Mouse (Mus musculus) limb, embryonic 11.5 days (tissue): ENCODE data around the gene Zfr2. TPM values are rescaled to one million over a fixed set of nuclear protein-coding genes. Genes with fewer than 3 reads are reported as not detected.
A peak's percentile ranks its signal among the peaks of the same experiment; 100 is the strongest.

Experiments used
- ATAC-seq: fragments of 200-750 bp; cut with Nextera tagmentation; 2 replicates; pipeline ENCODE4 v1.8.0; 2017; ENCODE audit warnings: low read depth; ENCODE audit not compliant: insufficient number of reproducible peaks, low FRiP score, low TSS enrichment
- DNase-seq: peaks from one replicate; pipeline ENCODE4 v3.0.0-alpha.2; 2015; ENCODE audit warnings: low spot score
- H3K27ac ChIP-seq: fragments of 300-500 bp; sonication (generic); replicated peaks from 2 replicates; pipeline ENCODE4 v1.5.1; 2014; ENCODE audit warnings: low read depth, mild to moderate bottlenecking, low read length
- H3K27me3 ChIP-seq: fragments of 300-500 bp; sonication (generic); 2 replicates; pipeline ENCODE4 v1.6.1; 2014; ENCODE audit warnings: mild to moderate bottlenecking, low read length, mixed read lengths; ENCODE audit not compliant: control insufficient read depth, insufficient read depth
- H3K36me3 ChIP-seq: fragments of 300-500 bp; sonication (generic); 2 replicates; pipeline ENCODE4 v1.6.1; 2014; ENCODE audit warnings: mild to moderate bottlenecking, low read length, moderate library complexity, mixed read lengths; ENCODE audit not compliant: control insufficient read depth, insufficient read depth
- H3K4me1 ChIP-seq: fragments of 300-500 bp; sonication (generic); 2 replicates; pipeline ENCODE4 v1.6.1; 2014; ENCODE audit warnings: low read length, mixed read lengths; ENCODE audit not compliant: control insufficient read depth, insufficient read depth
- H3K4me2 ChIP-seq: fragments of 300-500 bp; sonication (generic); 2 replicates; pipeline ENCODE4 v1.6.1; 2014; ENCODE audit warnings: low read depth, mild to moderate bottlenecking, moderate library complexity; ENCODE audit not compliant: severe bottlenecking
- H3K4me3 ChIP-seq: fragments of 300-500 bp; sonication (generic); 2 replicates; pipeline ENCODE4 v1.5.1; 2014; ENCODE audit warnings: low read depth, low read length
- H3K9ac ChIP-seq: fragments of 300-500 bp; sonication (generic); 2 replicates; pipeline ENCODE4 v1.6.1; 2014; ENCODE audit warnings: mild to moderate bottlenecking, low read length
- H3K9me3 ChIP-seq: fragments of 300-500 bp; sonication (generic); 2 replicates; pipeline ENCODE4 v1.6.1; 2016; ENCODE audit warnings: low read length; ENCODE audit not compliant: control insufficient read depth
- WGBS: fragments of 180-500 bp; shearing (Covaris S2); extraction: QIAGEN DNeasy Blood & Tissue Kit; methylation state at CpG from one replicate; pipeline ENCODE4 v1.1.7; 2014; 5-methylcytosine and 5-hydroxymethylcytosine counted together
- polyA plus RNA-seq: library from polyadenylated mRNA; unstranded; fragments of >200 nt; fragmentation: Nextera tagmentation; extraction: Ambion mirVana; gene quantifications from 2 replicates; pipeline ENCODE4 v1.2.1, GENCODE M21; 2014

The Zfr2 gene
- polyA plus RNA-seq, 1 experiment from 2014 or later, result 3.4 TPM

- Histone ChIP-seq H3K9ac (no peak overlapping the region), H3K36me3 (no peaks in the 10 kb centered on the region), H3K4me2 (no peak overlapping the region), H3K27ac (no peak overlapping the region), H3K27me3 (peaks cover 15% of the 10 kb centered on the region), H3K9me3 (no peaks in the 10 kb centered on the region), H3K4me1 (peaks cover under 1% of the 10 kb centered on the region), H3K4me3 (no peak overlapping the region)
- DNase-seq, result no peak
- no peak for ATAC-seq
- 85% methylated on average over 2 of the region's 2 CpGs for WGBS
These were observed 14.8 kb downstream of the Zfr2 start for GRCm38 (mm10) chr10:81247804-81248203.

- H3K36me3 ChIP-seq, result no peaks in the 10 kb centered on the region
- H3K9me3 ChIP-seq, result no peaks in the 10 kb centered on the region
- 82% methylated on average over 8 of the region's 8 CpGs for WGBS
- no peak overlapping the region for H3K9ac ChIP-seq
- no peak overlapping the region for H3K27ac ChIP-seq
- DNase-seq (no peak), ATAC-seq (no peak)
- no peak overlapping the region for H3K4me2 ChIP-seq
- peaks cover 6% of the 10 kb centered on the region for H3K4me1 ChIP-seq
- H3K27me3 ChIP-seq, result peaks cover 26% of the 10 kb centered on the region
- no peak overlapping the region for H3K4me3 ChIP-seq
These were observed 16.5 kb downstream of the Zfr2 start for GRCm38 (mm10) chr10:81249442-81249841.

- 14% methylated on average over 43 of the region's 44 CpGs for WGBS
- Histone ChIP-seq H3K4me1 (peaks cover 8% of the 10 kb centered on the region), H3K4me2 (peak within 1 kb of the TSS; percentile 47; the same call in 1 of the 2 replicates), H3K36me3 (no peaks in the 10 kb centered on the region), H3K9ac (peak within 1 kb of the TSS; percentile 23), H3K27ac (no peak within 1 kb of the TSS), H3K9me3 (no peaks in the 10 kb centered on the region), H3K4me3 (peak within 1 kb of the TSS; percentile 11), H3K27me3 (peaks cover 45% of the 10 kb centered on the region)
- ATAC-seq (peak; percentile 50; the same call in 1 of the 2 replicates), DNase-seq (peak; percentile 80)
These were observed 19.8 kb downstream of the Zfr2 start, which contains the start of gene Matk for GRCm38 (mm10) chr10:81252424-81253419. TSS of gene Matk (plus strand) at chr10:81252935.

GRCm38 (mm10) chr10:81254886-81255285 is 21.9 kb downstream of the Zfr2 start:
- no peak for ATAC-seq
- WGBS, result 65% methylated on average over 1 of the region's 1 CpGs

GRCm38 (mm10) chr10:81257158-81258039 is 24.4 kb downstream of the Zfr2 start:
- peak overlapping the region; percentile 84 for H3K4me2 ChIP-seq
- H3K27me3 ChIP-seq, result peaks cover 65% of the 10 kb centered on the region
- DNase-seq (peak; percentile 67), ATAC-seq (no peak)
- WGBS, result 3% methylated on average over 62 of the region's 62 CpGs
- peak overlapping the region; percentile 43 for H3K9ac ChIP-seq
- no peaks in the 10 kb centered on the region for H3K9me3 ChIP-seq
- H3K4me1 ChIP-seq, result peaks cover 10% of the 10 kb centered on the region
- H3K4me3 ChIP-seq, result peak overlapping the region; percentile 42
- H3K36me3 ChIP-seq, result no peaks in the 10 kb centered on the region
- H3K27ac ChIP-seq, result no peak overlapping the region

More at GRCm38 (mm10) chr10:81254886-81255285, 21.9 kb downstream of the Zfr2 start:
- Histone ChIP-seq H3K4me1 (peaks cover 10% of the 10 kb centered on the region), H3K4me3 (no peak overlapping the region), H3K27me3 (peaks cover 66% of the 10 kb centered on the region), H3K36me3 (no peaks in the 10 kb centered on the region), H3K27ac (no peak overlapping the region), H3K9ac (no peak overlapping the region), H3K9me3 (no peaks in the 10 kb centered on the region), H3K4me2 (no peak overlapping the region)
- no peak for DNase-seq

- H3K4me2 ChIP-seq, result no peak overlapping the region
- peak overlapping the region; percentile 17; the same call in 1 of the 2 replicates for H3K9ac ChIP-seq
- H3K4me3 ChIP-seq, result no peak overlapping the region
- ATAC-seq (no peak), DNase-seq (no peak)
- no peak overlapping the region for H3K27ac ChIP-seq
- H3K36me3 ChIP-seq, result peaks cover 7% of the 10 kb centered on the region; the same call in 1 of the 2 replicates
- H3K4me1 ChIP-seq, result peaks cover 3% of the 10 kb centered on the region; the same call in 1 of the 2 replicates
- 52% methylated on average over 21 of the region's 21 CpGs for WGBS
- H3K9me3 ChIP-seq, result no peaks in the 10 kb centered on the region
- H3K27me3 ChIP-seq, result peaks cover 49% of the 10 kb centered on the region
These were observed 26.4 kb downstream of the Zfr2 start for GRCm38 (mm10) chr10:81259225-81259884.

- no peak overlapping the region for H3K4me2 ChIP-seq
- H3K4me3 ChIP-seq, result no peak overlapping the region
- H3K4me1 ChIP-seq, result peaks cover 6% of the 10 kb centered on the region; the same call in 1 of the 2 replicates
- DNase-seq, result no peak
- WGBS, result 89% methylated on average over 4 of the region's 4 CpGs
- no peak overlapping the region for H3K27ac ChIP-seq
- no peak for ATAC-seq
- peaks cover 10% of the 10 kb centered on the region; the same call in 1 of the 2 replicates for H3K36me3 ChIP-seq
- H3K9ac ChIP-seq, result no peak overlapping the region
- peaks cover 44% of the 10 kb centered on the region for H3K27me3 ChIP-seq
- no peaks in the 10 kb centered on the region for H3K9me3 ChIP-seq
These were observed 28.1 kb downstream of the Zfr2 start for GRCm38 (mm10) chr10:81261025-81261424.
